Mouse (Mus musculus) cerebellum, adult 2 months (tissue): Measurements from ENCODE around the gene Sav1. TPM values are rescaled to one million over a fixed set of nuclear protein-coding genes. Genes with fewer than 3 reads are reported as not detected.
A peak's percentile ranks its signal among the peaks of the same experiment; 100 is the strongest.

Experiments used
- DNase-seq, 2 experiments: peaks; one replicate each; pipeline ENCODE4 v3.0.0; 2021
- H3K27ac ChIP-seq: fragments of 200-500 bp; 2 replicates; pipeline ENCODE4 v1.5.1; 2012; ENCODE audit warnings: low read length, control low read depth, inconsistent platforms; ENCODE audit not compliant: insufficient read depth
- H3K27me3 ChIP-seq: fragments of 200-500 bp; 2 replicates; pipeline ENCODE4 v1.6.1; 2012; ENCODE audit warnings: inconsistent platforms, mild to moderate bottlenecking, low read length, moderate library complexity; ENCODE audit not compliant: control insufficient read depth, insufficient read depth
- H3K4me1 ChIP-seq: fragments of 200-500 bp; 2 replicates; pipeline ENCODE4 v1.6.1; 2011; ENCODE audit warnings: low read length; ENCODE audit not compliant: control insufficient read depth, insufficient read depth
- H3K4me3 ChIP-seq: fragments of 200-500 bp; replicated peaks from 2 replicates; pipeline ENCODE3; 2011; ENCODE audit warnings: mild to moderate bottlenecking, low read depth, low read length, control low read depth; ENCODE audit not compliant: insufficient read depth
- CTCF ChIP-seq: fragments of 200-500 bp; IDR thresholded peaks from 2 replicates; pipeline ENCODE4 v1.5.1; 2011; ENCODE audit warnings: low read depth, mild to moderate bottlenecking, control low read depth, low read length, moderate library complexity, borderline replicate concordance; ENCODE audit not compliant: insufficient read depth
- POLR2A ChIP-seq: fragments of 200-500 bp; IDR thresholded peaks from 2 replicates; pipeline ENCODE4 v1.6.1; 2011; ENCODE audit warnings: low read length, control low read depth, borderline replicate concordance; ENCODE audit not compliant: insufficient read depth
- WGBS: fragments of 180-500 bp; shearing (Covaris S2); methylation state at CpG from one replicate; pipeline ENCODE4 v1.1.7; 2018; 5-methylcytosine and 5-hydroxymethylcytosine counted together
- polyA plus RNA-seq: library from polyadenylated mRNA; depleted of rRNA; stranded (reverse); fragments of >200 nt; gene quantifications from 2 replicates; pipeline ENCODE4 v1.2.3, GENCODE M21; 2012; rRNA removed

The Sav1 gene
- 20.8 and 22.5 TPM in 2 replicates for polyA plus RNA-seq

GRCm38 (mm10) chr12:69986786-69987497 lies at the start of gene Sav1:
Gene Sav1, minus strand, starts transcription at chr12:69987002.
- H3K4me3 ChIP-seq: peak within 1 kb of the TSS; percentile 82
- no peaks in the 10 kb centered on the region for H3K27me3 ChIP-seq
- H3K27ac ChIP-seq: peak within 1 kb of the TSS; percentile 87
- H3K4me1 ChIP-seq: no peaks in the 10 kb centered on the region
- peak; percentile 91 to 92 for DNase-seq
- under 1% methylated on average over 102 of the region's 102 CpGs for WGBS
- TF ChIP-seq CTCF: no peak
- TF ChIP-seq POLR2A: peak; percentile 85

GRCm38 (mm10) chr12:70026233-70026632 lies 39.4 kb upstream of the Sav1 start:
- Histone ChIP-seq H3K27ac (no peak overlapping the region), H3K27me3 (no peaks in the 10 kb centered on the region), H3K4me3 (no peak overlapping the region), H3K4me1 (no peaks in the 10 kb centered on the region)
- TF ChIP-seq POLR2A (no peak), CTCF (no peak)
- DNase-seq: no peak

- Histone ChIP-seq H3K27me3 (no peaks in the 10 kb centered on the region), H3K4me3 (no peak overlapping the region), H3K27ac (no peak overlapping the region), H3K4me1 (no peaks in the 10 kb centered on the region)
- WGBS: 85% methylated on average over 6 of the region's 6 CpGs
- no peak for TF ChIP-seq CTCF
- TF ChIP-seq POLR2A: no peak
- no peak for DNase-seq
Measured at GRCm38 (mm10) chr12:70025431-70025830, 38.6 kb upstream of the Sav1 start.

DNA sequence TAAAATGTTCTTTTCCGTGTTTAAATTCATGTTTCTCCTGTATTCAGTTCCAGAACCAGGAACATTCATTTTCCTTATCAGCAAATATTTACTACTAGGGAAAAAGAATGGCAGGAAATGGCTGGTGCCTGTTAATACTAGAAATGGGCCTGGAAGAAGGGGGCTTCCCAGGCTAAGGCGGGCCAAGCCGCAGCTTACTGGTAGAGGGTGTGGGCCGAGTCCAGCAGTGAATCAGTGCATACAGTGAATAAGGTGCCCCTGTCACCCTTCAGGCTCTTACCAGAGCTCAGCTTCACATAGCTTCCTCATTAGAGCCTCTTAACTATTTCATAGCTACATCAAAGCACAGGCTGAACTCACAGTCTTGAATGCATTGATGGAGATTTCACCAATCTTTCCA lies 36.8 kb upstream of the Sav1 start:
- no peak for DNase-seq
- 93% methylated on average over 4 of the region's 4 CpGs for WGBS
- H3K27me3 ChIP-seq: no peaks in the 10 kb centered on the region
- H3K4me1 ChIP-seq: no peaks in the 10 kb centered on the region
- no peak overlapping the region for H3K27ac ChIP-seq
- TF ChIP-seq CTCF (no peak), POLR2A (no peak)
- no peak overlapping the region for H3K4me3 ChIP-seq

DNA sequence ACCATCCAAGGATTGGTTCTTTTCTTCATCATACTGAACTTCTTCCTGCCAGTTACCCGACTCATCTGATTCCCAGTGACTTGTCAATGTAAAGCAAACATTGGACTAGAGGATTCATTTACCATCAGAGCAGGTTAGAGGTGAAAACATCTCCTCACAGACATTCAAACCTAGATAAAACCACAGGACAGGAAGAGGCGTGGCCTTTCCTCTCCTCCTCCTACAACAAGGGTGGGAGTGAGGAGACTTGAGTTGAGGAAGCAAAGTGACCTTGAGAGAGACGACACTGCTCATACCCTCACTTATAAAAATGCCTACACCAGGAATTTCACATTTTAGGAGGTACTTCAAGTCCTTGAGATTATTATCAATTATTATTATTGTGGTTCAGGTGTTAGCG lies 31.4 kb upstream of the Sav1 start:
- TF ChIP-seq POLR2A (no peak), CTCF (no peak)
- Histone ChIP-seq H3K4me1 (no peaks in the 10 kb centered on the region), H3K27ac (no peak overlapping the region), H3K27me3 (no peaks in the 10 kb centered on the region), H3K4me3 (no peak overlapping the region)
- DNase-seq: no peak
- WGBS: 87% methylated on average over 4 of the region's 4 CpGs

GRCm38 (mm10) chr12:70015936-70016335 lies 29.1 kb upstream of the Sav1 start:
- WGBS: 86% methylated on average over 4 of the region's 4 CpGs
- no peak for DNase-seq
- no peaks in the 10 kb centered on the region for H3K4me1 ChIP-seq
- no peak overlapping the region for H3K4me3 ChIP-seq
- H3K27ac ChIP-seq: no peak overlapping the region
- TF ChIP-seq POLR2A (no peak), CTCF (no peak)
- H3K27me3 ChIP-seq: no peaks in the 10 kb centered on the region

DNA sequence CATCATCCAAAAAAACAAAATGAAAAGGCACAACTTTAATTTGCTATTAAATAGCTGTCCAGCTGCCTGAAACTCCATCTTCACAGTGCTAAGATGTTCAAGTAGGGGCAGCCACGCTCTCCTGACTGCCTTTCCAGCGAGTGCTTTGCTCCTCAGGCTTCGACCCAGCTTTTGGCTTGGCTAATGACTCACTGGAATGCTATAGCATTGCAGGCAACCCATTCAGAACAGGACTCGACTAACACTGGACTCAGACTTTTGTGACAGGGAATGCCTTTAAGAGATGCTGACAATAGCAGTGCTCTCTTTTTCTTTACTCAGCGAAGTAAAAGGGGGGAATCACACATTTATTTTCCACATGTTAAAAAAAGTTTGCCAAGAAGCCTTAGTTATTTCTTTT lies 24.9 kb upstream of the Sav1 start:
- Histone ChIP-seq H3K4me1 (no peaks in the 10 kb centered on the region), H3K27me3 (no peaks in the 10 kb centered on the region), H3K4me3 (no peak overlapping the region), H3K27ac (no peak overlapping the region)
- WGBS: 50% methylated on average over 5 of the region's 5 CpGs
- no peak for DNase-seq
- TF ChIP-seq CTCF: no peak
- TF ChIP-seq POLR2A: no peak

- Histone ChIP-seq H3K4me1 (no peaks in the 10 kb centered on the region), H3K27ac (no peak overlapping the region), H3K4me3 (no peak overlapping the region), H3K27me3 (no peaks in the 10 kb centered on the region)
- WGBS: 94% methylated on average over 4 of the region's 4 CpGs
- TF ChIP-seq CTCF: no peak
- TF ChIP-seq POLR2A: no peak
- DNase-seq: no peak
Measured at GRCm38 (mm10) chr12:70010356-70010755, 23.6 kb upstream of the Sav1 start.

DNA sequence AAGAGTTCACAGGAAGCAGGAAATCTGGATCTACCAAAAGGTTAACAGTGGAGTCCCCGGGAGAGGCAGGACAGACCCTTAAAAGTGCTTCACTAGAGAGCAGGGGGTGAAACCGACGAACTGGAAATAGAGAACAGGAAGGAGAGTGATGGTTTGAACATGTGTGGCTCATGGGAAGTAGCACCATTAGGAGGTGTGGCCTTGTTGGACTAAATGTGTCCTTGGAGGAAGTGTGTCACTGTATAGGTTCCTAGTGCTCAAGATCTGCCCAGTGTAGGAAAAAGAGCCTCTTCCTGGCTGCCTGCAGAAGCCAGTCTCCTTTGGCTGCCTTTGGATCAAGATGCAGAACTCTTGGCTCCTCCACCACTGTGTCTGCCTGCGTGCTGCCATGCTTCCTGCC lies 18.3 kb upstream of the Sav1 start:
- no peak overlapping the region for H3K27ac ChIP-seq
- WGBS: 81% methylated on average over 4 of the region's 4 CpGs
- TF ChIP-seq POLR2A (no peak), CTCF (no peak)

More for the DNA sequence above, 18.3 kb upstream of the Sav1 start:
- Histone ChIP-seq H3K4me1 (no peaks in the 10 kb centered on the region), H3K27me3 (no peaks in the 10 kb centered on the region), H3K4me3 (no peak overlapping the region)
- no peak for DNase-seq
